Mouse (Mus musculus): ENCODE results near the gene Lama5. TPM values are rescaled to one million over a fixed set of nuclear protein-coding genes. Genes with fewer than 3 reads are reported as not detected.

Gene Lama5
- not detected in 4 replicates for total RNA-seq (2023; ENCODE audit: inconsistent age)

DNA sequence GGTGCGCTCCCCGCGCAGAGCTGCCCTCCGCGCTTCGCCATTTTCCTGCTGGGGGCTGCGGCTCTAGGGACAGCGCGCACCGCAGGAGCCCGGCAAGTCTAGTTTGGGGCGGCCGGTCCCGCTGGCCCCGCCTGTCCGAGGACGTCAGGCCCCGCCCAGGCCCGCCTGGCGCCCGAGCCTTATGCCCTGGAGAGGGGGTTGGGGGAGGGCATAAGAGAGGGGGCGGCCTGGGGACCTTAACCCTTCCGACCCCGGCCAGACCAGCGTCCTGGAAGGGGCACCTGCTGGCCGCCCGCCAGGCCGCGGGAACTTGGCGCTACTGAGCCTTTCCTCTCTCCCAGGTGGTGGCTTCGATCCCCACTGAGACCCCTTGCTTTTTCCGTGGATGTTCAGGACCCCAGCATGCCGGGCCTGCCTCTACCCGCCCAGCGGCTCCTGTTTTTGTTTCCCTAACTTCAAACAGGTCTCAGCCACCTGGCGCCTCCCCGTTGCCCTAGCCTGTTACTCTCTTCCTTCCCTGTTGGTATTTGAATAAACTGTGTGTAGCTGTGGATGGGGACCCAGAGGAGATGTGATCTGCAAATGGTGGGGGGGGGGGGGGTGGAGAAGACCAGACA lies at the start of gene Lama5:
Gene Lama5 (minus strand): TSS at position 98 of the 617 bp plus-strand sequence.

DNA sequence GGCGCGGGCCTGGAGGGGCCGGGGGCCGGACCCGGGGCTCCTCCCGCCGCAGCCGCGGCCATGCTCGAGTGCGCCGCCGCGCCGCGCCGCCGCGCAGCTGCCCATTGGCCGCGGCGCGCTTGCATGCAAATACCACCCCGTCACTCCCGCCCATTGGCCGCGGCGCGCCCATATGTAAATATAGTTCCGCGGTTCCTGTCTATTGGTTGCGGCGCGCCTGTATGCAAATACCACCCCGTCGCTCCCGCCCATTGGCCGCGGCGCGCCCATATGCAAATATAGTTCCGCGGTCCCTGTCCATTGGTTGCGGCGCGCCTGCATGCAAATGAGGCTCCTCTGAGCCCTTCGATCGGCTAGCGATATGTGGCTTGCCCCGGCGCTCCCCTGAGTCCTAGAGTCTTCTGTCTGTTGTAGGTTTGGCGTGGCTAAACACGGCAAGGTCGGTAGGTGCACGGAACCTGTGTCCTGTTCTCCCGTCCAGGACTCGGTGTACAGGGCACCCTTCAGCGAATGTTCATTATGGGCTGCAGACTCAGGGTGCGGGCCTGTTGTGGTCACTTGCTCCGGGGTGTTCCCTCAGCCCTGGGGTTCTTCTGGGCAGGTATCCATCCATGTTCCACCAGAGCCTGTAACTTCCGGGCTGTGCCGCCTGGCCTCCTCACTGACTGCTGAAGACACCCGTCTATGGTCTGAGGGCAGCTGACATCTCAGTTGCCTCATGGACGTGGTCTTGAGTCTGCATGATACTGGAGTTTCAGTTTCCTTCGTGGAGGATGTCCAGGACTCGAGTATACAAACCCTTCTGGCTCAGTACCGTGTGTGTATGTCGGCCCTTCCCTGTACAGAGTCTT lies 48.0 kb upstream of the Lama5 start, which contains the start of gene Cables2:
Gene Cables2 (minus strand): TSS at position 103 of the 851 bp plus-strand sequence.

DNA sequence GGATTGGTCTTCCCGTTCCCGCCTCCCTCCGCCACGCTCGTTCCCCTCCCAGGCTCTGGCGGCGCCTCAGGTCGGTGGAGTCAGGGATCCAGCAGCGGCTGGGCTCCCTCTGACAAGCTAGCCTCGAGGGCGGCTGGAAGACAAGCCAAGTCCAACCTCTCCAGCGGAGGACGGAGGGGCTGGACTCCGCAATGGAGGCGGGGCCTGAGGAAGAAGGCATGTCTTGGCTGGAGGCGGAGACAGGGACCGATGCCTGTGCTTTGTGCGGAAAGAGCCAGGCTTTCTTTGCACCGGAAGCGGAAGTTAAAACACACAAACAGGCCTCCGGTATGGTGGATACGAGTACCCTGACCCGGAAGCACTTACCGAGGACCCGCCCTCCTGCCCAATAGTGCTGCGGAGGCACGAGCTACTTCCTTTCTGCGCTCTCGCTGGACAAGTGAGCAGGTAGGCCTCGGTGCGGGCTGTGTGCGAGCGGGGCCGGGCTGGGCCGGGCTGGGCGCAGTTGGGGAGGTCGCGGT lies 31.4 kb upstream of the Lama5 start, which contains the start of gene Rps21:
Gene Rps21 (plus strand): TSS at position 377 of the 521 bp plus-strand sequence.

DNA sequence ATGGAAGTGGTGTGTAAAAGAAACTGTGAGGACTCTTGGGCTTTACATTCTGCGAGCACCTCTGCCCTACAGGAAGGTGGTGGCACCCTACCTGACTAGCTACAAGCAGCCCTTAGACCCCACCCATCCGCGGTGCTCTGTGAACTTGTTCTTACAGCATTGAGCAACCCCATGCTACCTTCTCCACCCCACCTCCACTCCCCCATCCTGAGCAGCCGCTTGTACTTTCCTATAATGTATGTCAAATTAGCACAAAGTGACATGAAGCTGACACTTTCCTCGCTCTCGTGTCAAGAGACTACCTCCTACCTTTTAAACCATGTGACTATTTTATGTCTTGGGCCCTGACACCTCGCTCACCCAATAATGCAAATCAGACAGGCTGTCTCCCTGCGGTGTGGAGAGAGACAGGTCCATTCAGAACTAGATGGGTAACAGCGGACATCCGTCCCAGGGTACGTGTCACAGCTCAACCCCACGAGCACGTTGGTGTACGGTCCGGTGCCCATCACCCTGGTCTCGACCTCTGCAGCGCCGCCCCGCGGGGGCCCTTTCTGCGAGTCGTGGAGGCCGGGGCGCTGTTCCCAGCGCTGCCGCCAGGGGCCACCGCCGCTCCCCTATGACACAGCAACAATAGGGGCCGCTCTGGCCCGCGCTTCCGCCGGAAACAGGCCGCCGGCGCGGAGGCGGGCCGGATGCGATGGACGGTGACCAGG lies 54.7 kb downstream of the Lama5 start, which contains the start of gene Adrm1:
Gene Adrm1 (plus strand): TSS at position 680 of the 716 bp plus-strand sequence.

Other genes starting within 250 kb of the Lama5 start
- 40.1 to 48.8 TPM (median 43.3 TPM) in 4 replicates for gene Taf4, start 249.2 kb downstream of the Lama5 start, total RNA-seq (2023; ENCODE audit: inconsistent age)
- gene Lsm14b, start 200.9 kb downstream of the Lama5 start, total RNA-seq (2023; ENCODE audit: inconsistent age), result 36.2 to 40.5 TPM (median 39.5 TPM) in 4 replicates
- gene Psma7, start 183.4 kb downstream of the Lama5 start, total RNA-seq (2023; ENCODE audit: inconsistent age), result 125 to 149 TPM (median 135 TPM) in 4 replicates
- gene Ss18l1, start 183.3 kb downstream of the Lama5 start, total RNA-seq (2023; ENCODE audit: inconsistent age), result 5.9 to 7.1 TPM (median 6.7 TPM) in 4 replicates
- gene Mtg2, start 155.3 kb downstream of the Lama5 start, total RNA-seq (2023; ENCODE audit: inconsistent age), result 17.7 to 19.2 TPM (median 18.8 TPM) in 4 replicates
- not detected in 4 replicates for gene Hrh3, start 121.4 kb downstream of the Lama5 start, total RNA-seq (2023; ENCODE audit: inconsistent age)
- 31.4 to 40.1 TPM (median 37.8 TPM) in 4 replicates for gene Osbpl2, start 106.6 kb downstream of the Lama5 start, total RNA-seq (2023; ENCODE audit: inconsistent age)
- 89.5 to 117 TPM (median 109 TPM) in 4 replicates for gene Adrm1, start 54.4 kb downstream of the Lama5 start, total RNA-seq (2023; ENCODE audit: inconsistent age)
- 1,838 to 2,128 TPM (median 1,935 TPM) in 4 replicates for gene Rps21, start 31.5 kb upstream of the Lama5 start, total RNA-seq (2023; ENCODE audit: inconsistent age)
- gene Cables2, start 47.6 kb upstream of the Lama5 start, total RNA-seq (2023; ENCODE audit: inconsistent age), result 73.3 to 79.8 TPM (median 76.8 TPM) in 4 replicates
- not detected in 4 replicates for gene Rbbp8nl, start 64.0 kb upstream of the Lama5 start, total RNA-seq (2023; ENCODE audit: inconsistent age)
- gene Gata5, start 108.8 kb upstream of the Lama5 start, total RNA-seq (2023; ENCODE audit: inconsistent age), result not detected in 4 replicates
- 26.9 to 32.1 TPM (median 30.1 TPM) in 4 replicates for gene Slco4a1, start 230.4 kb upstream of the Lama5 start, total RNA-seq (2023; ENCODE audit: inconsistent age)

Measured in B cell, adult (primary cell).